Mouse (Mus musculus): ENCODE measurements around the gene A630023A22Rik. TPM values are rescaled to one million over a fixed set of nuclear protein-coding genes. Genes with fewer than 3 reads are reported as not detected.

A630023A22Rik gene
- polyA plus RNA-seq, 1 experiment from 2014 or later = not detected

GRCm38 (mm10) chr14:34120016-34120910 is 17.7 kb upstream of the A630023A22Rik start:
- Histone ChIP-seq H3K4me1 (ENCODE audit: control insufficient read depth, insufficient read depth, low read length) (no peaks in the 10 kb centered on the region), H3K4me3 (ENCODE audit: low read depth, low read length) (no peak overlapping the region)

GRCm38 (mm10) chr14:34119046-34119723 is 16.6 kb upstream of the A630023A22Rik start:
- H3K9me3 ChIP-seq (replicated peaks; ENCODE audit: control insufficient read depth, low read length, poor library complexity, severe bottlenecking) = no peaks in the 10 kb centered on the region
- 83% methylated on average over 7 of the region's 7 CpGs for WGBS
- ATAC-seq = no peak
- no peak overlapping the region for H3K4me2 ChIP-seq (ENCODE audit: low read length)
- no peaks in the 10 kb centered on the region for H3K4me1 ChIP-seq (ENCODE audit: control insufficient read depth, insufficient read depth, low read length)
- H3K36me3 ChIP-seq (ENCODE audit: control insufficient read depth, insufficient read depth, low read length) = no peaks in the 10 kb centered on the region
- no peaks in the 10 kb centered on the region for H3K27me3 ChIP-seq (ENCODE audit: control insufficient read depth, insufficient read depth, low read depth, low read length)
- no peak overlapping the region for H3K4me3 ChIP-seq (ENCODE audit: low read depth, low read length)
- no peak overlapping the region for H3K27ac ChIP-seq (ENCODE audit: low read length)
- no peak overlapping the region for H3K9ac ChIP-seq (ENCODE audit: low read depth, low read length)

More at GRCm38 (mm10) chr14:34120016-34120910, 17.7 kb upstream of the A630023A22Rik start:
- no peak overlapping the region for H3K27ac ChIP-seq (ENCODE audit: low read length)
- H3K27me3 ChIP-seq (ENCODE audit: control insufficient read depth, insufficient read depth, low read depth, low read length) = no peaks in the 10 kb centered on the region
- H3K9ac ChIP-seq (ENCODE audit: low read depth, low read length) = no peak overlapping the region
- H3K36me3 ChIP-seq (ENCODE audit: control insufficient read depth, insufficient read depth, low read length) = no peaks in the 10 kb centered on the region
- WGBS = 84% methylated on average over 12 of the region's 12 CpGs
- ATAC-seq = no peak
- no peaks in the 10 kb centered on the region for H3K9me3 ChIP-seq (replicated peaks; ENCODE audit: control insufficient read depth, low read length, poor library complexity, severe bottlenecking)
- no peak overlapping the region for H3K4me2 ChIP-seq (ENCODE audit: low read length)

GRCm38 (mm10) chr14:34114311-34114710 is 11.8 kb upstream of the A630023A22Rik start:
- H3K4me3 ChIP-seq (ENCODE audit: low read depth, low read length) = no peak overlapping the region
- 79% methylated on average over 4 of the region's 4 CpGs for WGBS
- H3K4me1 ChIP-seq (ENCODE audit: control insufficient read depth, insufficient read depth, low read length) = no peaks in the 10 kb centered on the region
- ATAC-seq = no peak
- H3K9me3 ChIP-seq (replicated peaks; ENCODE audit: control insufficient read depth, low read length, poor library complexity, severe bottlenecking) = no peaks in the 10 kb centered on the region
- no peak overlapping the region for H3K27ac ChIP-seq (ENCODE audit: low read length)
- no peaks in the 10 kb centered on the region for H3K27me3 ChIP-seq (ENCODE audit: control insufficient read depth, insufficient read depth, low read depth, low read length)
- H3K4me2 ChIP-seq (ENCODE audit: low read length) = no peak overlapping the region
- H3K9ac ChIP-seq (ENCODE audit: low read depth, low read length) = no peak overlapping the region
- H3K36me3 ChIP-seq (ENCODE audit: control insufficient read depth, insufficient read depth, low read length) = no peaks in the 10 kb centered on the region

GRCm38 (mm10) chr14:34107594-34107993 is 5.0 kb upstream of the A630023A22Rik start:
- Histone ChIP-seq H3K4me3 (ENCODE audit: low read depth, low read length) (no peak overlapping the region), H3K4me1 (ENCODE audit: control insufficient read depth, insufficient read depth, low read length) (no peaks in the 10 kb centered on the region), H3K27me3 (ENCODE audit: control insufficient read depth, insufficient read depth, low read depth, low read length) (no peaks in the 10 kb centered on the region), H3K9ac (ENCODE audit: low read depth, low read length) (no peak overlapping the region), H3K36me3 (ENCODE audit: control insufficient read depth, insufficient read depth, low read length) (no peaks in the 10 kb centered on the region), H3K27ac (ENCODE audit: low read length) (no peak overlapping the region), H3K9me3 (replicated peaks; ENCODE audit: control insufficient read depth, low read length, poor library complexity, severe bottlenecking) (no peaks in the 10 kb centered on the region), H3K4me2 (ENCODE audit: low read length) (no peak overlapping the region)
- 85% methylated on average over 4 of the region's 4 CpGs for WGBS
- no peak for ATAC-seq

- H3K9ac ChIP-seq (ENCODE audit: low read depth, low read length) = no peak overlapping the region
- H3K4me3 ChIP-seq (ENCODE audit: low read depth, low read length) = no peak overlapping the region
- ATAC-seq = no peak
- no peaks in the 10 kb centered on the region for H3K9me3 ChIP-seq (replicated peaks; ENCODE audit: control insufficient read depth, low read length, poor library complexity, severe bottlenecking)
- no peaks in the 10 kb centered on the region for H3K27me3 ChIP-seq (ENCODE audit: control insufficient read depth, insufficient read depth, low read depth, low read length)
- no peak overlapping the region for H3K27ac ChIP-seq (ENCODE audit: low read length)
- WGBS = 58% methylated on average over 12 of the region's 12 CpGs
- no peaks in the 10 kb centered on the region for H3K4me1 ChIP-seq (ENCODE audit: control insufficient read depth, insufficient read depth, low read length)
- H3K4me2 ChIP-seq (ENCODE audit: low read length) = no peak overlapping the region
- no peaks in the 10 kb centered on the region for H3K36me3 ChIP-seq (ENCODE audit: control insufficient read depth, insufficient read depth, low read length)
Observed at GRCm38 (mm10) chr14:34106389-34107062, 4.0 kb upstream of the A630023A22Rik start.

- Histone ChIP-seq H3K27me3 (ENCODE audit: control insufficient read depth, insufficient read depth, low read depth, low read length) (no peaks in the 10 kb centered on the region), H3K4me1 (ENCODE audit: control insufficient read depth, insufficient read depth, low read length) (no peaks in the 10 kb centered on the region), H3K27ac (ENCODE audit: low read length) (no peak overlapping the region), H3K4me2 (ENCODE audit: low read length) (no peak overlapping the region), H3K4me3 (ENCODE audit: low read depth, low read length) (no peak overlapping the region), H3K36me3 (ENCODE audit: control insufficient read depth, insufficient read depth, low read length) (no peaks in the 10 kb centered on the region), H3K9ac (ENCODE audit: low read depth, low read length) (no peak overlapping the region), H3K9me3 (replicated peaks; ENCODE audit: control insufficient read depth, low read length, poor library complexity, severe bottlenecking) (no peaks in the 10 kb centered on the region)
- 27% methylated on average over 8 of the region's 8 CpGs for WGBS
- ATAC-seq = peak; percentile 48; the same call in 1 of the 2 replicates
Observed at GRCm38 (mm10) chr14:34104892-34105291, 2.3 kb upstream of the A630023A22Rik start.

- Histone ChIP-seq H3K9me3 (replicated peaks; ENCODE audit: control insufficient read depth, low read length, poor library complexity, severe bottlenecking) (no peaks in the 10 kb centered on the region), H3K27ac (ENCODE audit: low read length) (no peak overlapping the region), H3K4me3 (ENCODE audit: low read depth, low read length) (no peak overlapping the region), H3K4me1 (ENCODE audit: control insufficient read depth, insufficient read depth, low read length) (no peaks in the 10 kb centered on the region), H3K36me3 (ENCODE audit: control insufficient read depth, insufficient read depth, low read length) (no peaks in the 10 kb centered on the region), H3K27me3 (ENCODE audit: control insufficient read depth, insufficient read depth, low read depth, low read length) (no peaks in the 10 kb centered on the region), H3K9ac (ENCODE audit: low read depth, low read length) (no peak overlapping the region), H3K4me2 (ENCODE audit: low read length) (no peak overlapping the region)
- WGBS = 84% methylated on average over 3 of the region's 3 CpGs
- ATAC-seq = no peak
Observed at GRCm38 (mm10) chr14:34103855-34104254, 1.3 kb upstream of the A630023A22Rik start.

- 80% methylated on average over 5 of the region's 5 CpGs for WGBS
- Histone ChIP-seq H3K36me3 (ENCODE audit: control insufficient read depth, insufficient read depth, low read length) (no peaks in the 10 kb centered on the region), H3K4me1 (ENCODE audit: control insufficient read depth, insufficient read depth, low read length) (no peaks in the 10 kb centered on the region), H3K4me3 (ENCODE audit: low read depth, low read length) (no peak overlapping the region), H3K27me3 (ENCODE audit: control insufficient read depth, insufficient read depth, low read depth, low read length) (no peaks in the 10 kb centered on the region), H3K9ac (ENCODE audit: low read depth, low read length) (no peak overlapping the region), H3K27ac (ENCODE audit: low read length) (no peak overlapping the region), H3K9me3 (replicated peaks; ENCODE audit: control insufficient read depth, low read length, poor library complexity, severe bottlenecking) (no peaks in the 10 kb centered on the region), H3K4me2 (ENCODE audit: low read length) (no peak overlapping the region)
- no peak for ATAC-seq
Observed at GRCm38 (mm10) chr14:34096161-34096560, 6.4 kb downstream of the A630023A22Rik start.

Data from midbrain, embryonic 16.5 days (tissue).